Comparison of ENCODE assay signal across 22 mouse cellular contexts in the genomic region with DNA sequence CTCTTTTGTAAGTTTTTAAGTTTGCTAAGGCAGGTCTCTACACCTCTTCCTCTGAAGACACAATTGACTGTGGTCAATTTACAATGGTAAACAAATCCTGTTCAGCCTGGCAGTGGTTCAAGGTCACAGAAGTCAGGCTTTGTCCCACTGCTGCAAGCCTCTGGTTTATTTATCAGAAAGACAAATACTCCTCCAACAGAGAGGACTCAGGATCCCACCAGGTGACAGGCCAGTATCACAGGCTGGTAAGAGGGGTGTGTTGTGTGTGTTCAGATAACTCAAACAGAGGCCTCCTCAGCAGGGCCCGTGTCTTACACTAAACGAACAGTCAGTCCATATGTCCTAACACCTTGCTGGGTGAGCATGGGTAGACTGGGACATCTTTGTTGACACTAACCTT. TPM values are rescaled to one million over a fixed set of nuclear protein-coding genes. Genes with fewer than 3 reads are reported as not detected.
A peak's percentile ranks its signal among the peaks of the same experiment; 100 is the strongest.
DNase-seq lines count a peak whose midpoint lies in the region; ATAC-seq and TF ChIP-seq lines count a peak whose summit lies in the region.
"Had no signal": no experiment of that assay in that cellular context is flagged by ENCODE, and none has a peak within 500 bp of the region (broad histone marks: within the 10 kb centered on the region; RNA-seq: fewer than 3 reads in every experiment).

No protein-coding gene starts in this region.

- peak; percentile 53 for DNase-seq in heart, embryonic 10.5 days (ENCODE audit: low spot score)
- no peak for DNase-seq in heart, adult 18-20 months
- no peak for DNase-seq in testis, postnatal 10 days (ENCODE audit: low spot score)
- DNase-seq in gastrocnemius, postnatal 4 days (ENCODE audit: low spot score in 2 of 2), result no peak
- DNase-seq: cerebellum, adult 18-20 months; cerebellum, postnatal 14 days; kidney, adult 2 months; kidney, postnatal 10 days; left cerebral cortex, postnatal 4 days; lung, postnatal 10 days; thymus, adult 2 months; thymus, postnatal 4 days had no signal

- H3K27me3 ChIP-seq in heart, embryonic 10.5 days (ENCODE audit: insufficient read depth, poor library complexity, severe bottlenecking), result no peaks in the 10 kb centered on the region
- no peaks in the 10 kb centered on the region for H3K27me3 ChIP-seq in testis, adult 2 months (ENCODE audit: control insufficient read depth, insufficient read depth, low read length)
- no peaks in the 10 kb centered on the region for H3K27me3 ChIP-seq in liver, embryonic 15.5 days
- H3K27me3 ChIP-seq: heart, embryonic 12.5 days; hindbrain, embryonic 13.5 days; limb, embryonic 15.5 days; stomach, embryonic 15.5 days had no signal

- no peak overlapping the region for H3K4me3 ChIP-seq in heart, embryonic 10.5 days
- H3K4me3 ChIP-seq in testis, adult 2 months (ENCODE audit: control insufficient read depth, low read depth, low read length), result no peak overlapping the region
- no peak overlapping the region for H3K4me3 ChIP-seq in liver, embryonic 15.5 days (replicated peaks)
- H3K4me3 ChIP-seq: forebrain, embryonic 10.5 days; heart, embryonic 12.5 days; hindbrain, embryonic 13.5 days; limb, embryonic 15.5 days; midbrain, embryonic 10.5 days; stomach, embryonic 15.5 days had no signal

- H3K27ac ChIP-seq in heart, embryonic 10.5 days, result no peak overlapping the region
- H3K27ac ChIP-seq in testis, adult 2 months (ENCODE audit: control insufficient read depth, insufficient read depth, low read depth, low read length), result peak overlapping the region; percentile 39
- peak overlapping the region; percentile 42; the same call in 1 of the 2 replicates for H3K27ac ChIP-seq in liver, embryonic 15.5 days (replicated peaks)
- H3K27ac ChIP-seq: forebrain, embryonic 10.5 days; hindbrain, embryonic 13.5 days; limb, embryonic 15.5 days; midbrain, embryonic 10.5 days; stomach, embryonic 15.5 days had no signal

- no peak overlapping the region for H3K4me2 ChIP-seq in liver, embryonic 15.5 days
- H3K4me2 ChIP-seq: heart, embryonic 12.5 days; hindbrain, embryonic 13.5 days; limb, embryonic 15.5 days; stomach, embryonic 15.5 days had no signal

- no peaks in the 10 kb centered on the region for H3K9me3 ChIP-seq in heart, embryonic 10.5 days
- H3K9me3 ChIP-seq in liver, embryonic 15.5 days (replicated peaks), result no peaks in the 10 kb centered on the region
- H3K9me3 ChIP-seq: forebrain, embryonic 10.5 days; heart, embryonic 12.5 days; hindbrain, embryonic 13.5 days; limb, embryonic 15.5 days; midbrain, embryonic 10.5 days; stomach, embryonic 15.5 days had no signal

- peaks cover 6% of the 10 kb centered on the region for H3K4me1 ChIP-seq in heart, embryonic 10.5 days
- H3K4me1 ChIP-seq in testis, adult 2 months (ENCODE audit: control insufficient read depth, insufficient read depth, low read length), result no peaks in the 10 kb centered on the region
- peaks cover 30% of the 10 kb centered on the region for H3K4me1 ChIP-seq in liver, embryonic 15.5 days (replicated peaks)

- H3K9ac ChIP-seq in liver, embryonic 15.5 days, result no peak overlapping the region
- H3K9ac ChIP-seq: heart, embryonic 12.5 days; hindbrain, embryonic 13.5 days; limb, embryonic 15.5 days; stomach, embryonic 15.5 days had no signal

- 78% methylated on average over 2 of the region's 2 CpGs for WGBS in heart, embryonic 10.5 days
- WGBS in liver, embryonic 15.5 days (ENCODE audit: insufficient replicate concordance), result 60% methylated on average over 2 of the region's 2 CpGs

- TF ChIP-seq CTCF in testis, adult 2 months (IDR thresholded peaks at IDR 0.05; ENCODE audit: control insufficient read depth, insufficient read depth, insufficient replicate concordance, low read depth, low read length), result no peak

- ATAC-seq in liver, embryonic 15.5 days (ENCODE audit: insufficient read depth), result peak; percentile 53
- ATAC-seq in frontal cortex, adult (ENCODE audit: low TSS enrichment), result no peak
- ATAC-seq: forebrain, embryonic 16.5 days had no signal

- TF ChIP-seq POLR2A in testis, adult 2 months (IDR thresholded peaks at IDR 0.05; ENCODE audit: control insufficient read depth, low read depth, low read length), result no peak

- peaks cover 100% of the 10 kb centered on the region for H3K36me3 ChIP-seq in heart, embryonic 10.5 days
- H3K36me3 ChIP-seq in testis, adult 2 months (ENCODE audit: control insufficient read depth, insufficient read depth, low read length), result peaks cover 8% of the 10 kb centered on the region
- H3K36me3 ChIP-seq in liver, embryonic 15.5 days (replicated peaks), result peaks cover 100% of the 10 kb centered on the region

RNA-seq across cellular contexts. Expression of a gene that starts 6.2 kb away (rescaled TPM):
- polyA plus RNA-seq in heart, embryonic 10.5 days (2016; fragmentation: Nextera tagmentation; extraction: Ambion mirVana), result 3,676 and 4,272 TPM in 2 replicates
- 1,000 to 10,000 TPM; 4,422 to 5,568 TPM for total RNA-seq in heart, adult 18-20 months (2021)
- polyA plus RNA-seq in testis, adult 2 months (2012; rRNA removed), result 274 and 379 TPM in 2 replicates
- 1,016 and 1,025 TPM in 2 replicates for polyA plus RNA-seq in liver, embryonic 15.5 days (2015; fragmentation: Nextera tagmentation; extraction: Ambion mirVana)
- 1,000 to 10,000 TPM; 5,945 to 6,079 TPM for total RNA-seq in gastrocnemius, postnatal 4 days (2021)

RNA-seq across cellular contexts. Expression of a gene that starts 19.0 kb away (rescaled TPM):
- 128 and 140 TPM in 2 replicates for polyA plus RNA-seq in heart, embryonic 10.5 days (2016; fragmentation: Nextera tagmentation; extraction: Ambion mirVana)
- 10 to 100 TPM; 12.2 to 15.6 TPM for total RNA-seq in heart, adult 18-20 months (2021)
- 100 and 109 TPM in 2 replicates for polyA plus RNA-seq in testis, adult 2 months (2012; rRNA removed)
- polyA plus RNA-seq in liver, embryonic 15.5 days (2015; fragmentation: Nextera tagmentation; extraction: Ambion mirVana), result 93.2 and 109 TPM in 2 replicates
- total RNA-seq in gastrocnemius, postnatal 4 days (2021), result 10 to 100 TPM; 66.1 to 68.8 TPM

RNA-seq across cellular contexts. Expression of a gene that starts 19.1 kb away (rescaled TPM):
- 246 and 251 TPM in 2 replicates for polyA plus RNA-seq in heart, embryonic 10.5 days (2016; fragmentation: Nextera tagmentation; extraction: Ambion mirVana)
- 100 to 1,000 TPM; 316 to 366 TPM for total RNA-seq in heart, adult 18-20 months (2021)
- 171 and 194 TPM in 2 replicates for polyA plus RNA-seq in testis, adult 2 months (2012; rRNA removed)
- 145 and 160 TPM in 2 replicates for polyA plus RNA-seq in liver, embryonic 15.5 days (2015; fragmentation: Nextera tagmentation; extraction: Ambion mirVana)
- total RNA-seq in gastrocnemius, postnatal 4 days (2021), result 100 to 1,000 TPM; 206 to 218 TPM

RNA-seq across cellular contexts. Expression of a gene that starts 27.4 kb away (rescaled TPM):
- 11.7 and 11.9 TPM in 2 replicates for polyA plus RNA-seq in heart, embryonic 10.5 days (2016; fragmentation: Nextera tagmentation; extraction: Ambion mirVana)
- 1 to 10 TPM; 5.0 to 5.9 TPM for total RNA-seq in heart, adult 18-20 months (2021)
- polyA plus RNA-seq in testis, adult 2 months (2012; rRNA removed), result 60.9 and 62.9 TPM in 2 replicates
- 4.3 and 5.2 TPM in 2 replicates for polyA plus RNA-seq in liver, embryonic 15.5 days (2015; fragmentation: Nextera tagmentation; extraction: Ambion mirVana)
- 100 to 1,000 TPM in 1 of 2 experiments, 10 to 100 TPM in 1; 90.6 to 108 TPM for total RNA-seq in gastrocnemius, postnatal 4 days (2021)

RNA-seq across cellular contexts. Expression of a gene that starts 40.8 kb away (rescaled TPM):
- 73.2 and 92.7 TPM in 2 replicates for polyA plus RNA-seq in heart, embryonic 10.5 days (2016; fragmentation: Nextera tagmentation; extraction: Ambion mirVana)
- total RNA-seq in heart, adult 18-20 months (2021), result 10 to 100 TPM; 19.2 to 20.1 TPM
- polyA plus RNA-seq in testis, adult 2 months (2012; rRNA removed), result 24.5 and 26.2 TPM in 2 replicates
- 32.1 and 33.5 TPM in 2 replicates for polyA plus RNA-seq in liver, embryonic 15.5 days (2015; fragmentation: Nextera tagmentation; extraction: Ambion mirVana)
- 10 to 100 TPM; 26.7 to 28.5 TPM for total RNA-seq in gastrocnemius, postnatal 4 days (2021)
